Mouse (Mus musculus): ENCODE data around the gene Wnt8b. TPM values are rescaled to one million over a fixed set of nuclear protein-coding genes. Genes with fewer than 3 reads are reported as not detected.

Wnt8b gene
- polyA plus RNA-seq, 1 experiment from 2014 or later: 13.9 TPM

- DNase-seq (ENCODE audit: low spot score, missing footprints) (peak; percentile 100), ATAC-seq (ENCODE audit: low FRiP score) (peak; percentile 98)
- Histone ChIP-seq H3K36me3 (ENCODE audit: control insufficient read depth, insufficient read depth, low read length) (peaks cover 11% of the 10 kb centered on the region; the same call in 1 of the 2 replicates), H3K9ac (ENCODE audit: low read length) (peak within 1 kb of the TSS; percentile 88), H3K4me2 (peak within 1 kb of the TSS; percentile 84), H3K27me3 (ENCODE audit: control insufficient read depth, insufficient read depth, low read length) (no peaks in the 10 kb centered on the region), H3K4me3 (ENCODE audit: low read depth, low read length) (peak within 1 kb of the TSS; percentile 83), H3K9me3 (ENCODE audit: control insufficient read depth, low read length) (no peaks in the 10 kb centered on the region), H3K27ac (ENCODE audit: low read depth, low read length) (peak within 1 kb of the TSS; percentile 69), H3K4me1 (ENCODE audit: control insufficient read depth, insufficient read depth, low read length) (peaks cover 11% of the 10 kb centered on the region)
- WGBS: under 1% methylated on average over 33 of the region's 33 CpGs
Measured at GRCm38 (mm10) chr19:44562652-44563206, 69.5 kb downstream of the Wnt8b start, which contains the start of gene Hif1an. Gene Hif1an, plus strand, starts transcription at chr19:44562850.

Other genes starting within 250 kb of the Wnt8b start
- gene Scd2, start 199.8 kb upstream of the Wnt8b start, polyA plus RNA-seq (2014; fragmentation: Nextera tagmentation; extraction: Ambion mirVana): 353 and 358 TPM in 2 replicates
- 0.06 TPM in 1 of 2 replicates, not detected in the other for gene Scd4, start 160.4 kb upstream of the Wnt8b start, polyA plus RNA-seq (2014; fragmentation: Nextera tagmentation; extraction: Ambion mirVana)
- 16.0 and 17.4 TPM in 2 replicates for gene Scd1, start 85.6 kb upstream of the Wnt8b start, polyA plus RNA-seq (2014; fragmentation: Nextera tagmentation; extraction: Ambion mirVana)
- 0.18 and 0.25 TPM in 2 replicates for gene Sec31b, start 52.4 kb downstream of the Wnt8b start, polyA plus RNA-seq (2014; fragmentation: Nextera tagmentation; extraction: Ambion mirVana)
- not detected in 2 replicates for gene Gm20538, start 59.4 kb downstream of the Wnt8b start, polyA plus RNA-seq (2014; fragmentation: Nextera tagmentation; extraction: Ambion mirVana)
- gene Ndufb8, start 62.0 kb downstream of the Wnt8b start, polyA plus RNA-seq (2014; fragmentation: Nextera tagmentation; extraction: Ambion mirVana): 443 and 490 TPM in 2 replicates
- 24.2 and 24.7 TPM in 2 replicates for gene Hif1an, start 69.4 kb downstream of the Wnt8b start, polyA plus RNA-seq (2014; fragmentation: Nextera tagmentation; extraction: Ambion mirVana)

All from midbrain, embryonic 11.5 days (tissue).